Mouse (Mus musculus): ENCODE data around the gene Rgr.
"Not testable (repeated sequence)": the region's sequence is repeated elsewhere in the genome, so short reads cannot be mapped to it uniquely, and the experiment has no call there.

Rgr gene

GRCm38 (mm10) chr14:37000780-37001179, 48.0 kb downstream of the Rgr start:
- DNase-seq (ENCODE audit: low spot score): not testable (repeated sequence)

DNA sequence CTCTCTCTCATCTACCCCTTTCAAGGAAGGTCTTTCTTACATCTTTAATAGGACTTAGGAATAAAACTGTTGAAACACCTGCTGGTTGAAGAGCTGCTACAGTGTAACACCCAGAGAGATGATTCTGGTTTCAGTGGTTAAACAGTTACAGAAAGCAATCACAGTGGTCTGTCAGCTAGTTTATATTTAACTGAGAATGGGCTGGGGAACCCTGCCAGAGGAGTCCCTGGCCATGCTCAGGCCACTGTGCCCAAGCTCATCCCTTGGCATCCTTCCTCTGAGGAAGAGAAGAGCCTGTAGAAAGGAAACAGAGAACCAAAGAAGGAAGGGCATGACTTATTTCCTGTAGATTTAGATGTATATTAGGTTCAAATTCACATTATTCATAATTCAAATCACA, 59.0 kb downstream of the Rgr start:
- no peak for DNase-seq (ENCODE audit: low spot score)

DNA sequence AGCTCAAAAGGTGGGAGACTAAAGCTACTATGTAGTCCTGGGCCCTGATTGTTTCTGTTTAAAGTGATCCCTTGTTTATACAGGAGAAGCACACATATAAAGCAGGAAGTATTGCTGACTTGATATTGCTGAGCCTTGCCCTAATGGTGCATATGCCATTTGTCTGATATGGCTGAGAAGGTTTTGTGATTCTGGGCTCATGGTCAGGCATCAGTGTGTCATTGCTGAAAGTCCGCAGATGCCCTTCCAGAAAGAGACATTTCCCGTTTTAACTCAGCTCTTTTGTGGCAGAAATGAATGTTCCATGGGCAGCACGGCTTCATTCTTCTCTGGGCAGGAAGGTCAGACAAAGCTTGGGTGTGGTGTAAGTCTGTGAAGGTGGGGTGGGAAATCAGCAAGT, 63.1 kb downstream of the Rgr start:
- DNase-seq (ENCODE audit: low spot score): no peak

Measured in spleen, adult 12 weeks (tissue).